In genomic region chr1:134381795-134382625, GRCm38 (mm10) we compare ENCODE assay signal across 8 mouse cellular contexts. TPM values are rescaled to one million over a fixed set of nuclear protein-coding genes. Genes with fewer than 3 reads are reported as not detected.
A peak's percentile ranks its signal among the peaks of the same experiment; 100 is the strongest.
DNase-seq lines count a peak whose midpoint lies in the region; ATAC-seq and TF ChIP-seq lines count a peak whose summit lies in the region.

No protein-coding gene starts in this region.

- H3K4me1 ChIP-seq in brown adipose tissue, adult 24 weeks (ENCODE audit: control insufficient read depth, insufficient read depth, insufficient read length, low read length): 0 out of 2 replicates have a peak, but pooled peaks cover 6% of the 10 kb centered on the region
- peaks cover 10% of the 10 kb centered on the region for H3K4me1 ChIP-seq in heart, embryonic 13.5 days
- H3K4me1 ChIP-seq in limb, embryonic 14.5 days (ENCODE audit: control insufficient read depth, insufficient read depth, low read length): no peaks in the 10 kb centered on the region; the same call in 1 of the 2 replicates

- H3K27me3 ChIP-seq in heart, embryonic 13.5 days (replicated peaks): no peaks in the 10 kb centered on the region
- no peaks in the 10 kb centered on the region for H3K27me3 ChIP-seq in limb, embryonic 14.5 days (ENCODE audit: control insufficient read depth, insufficient read depth, low read length)

- peak overlapping the region; percentile 73 for H3K9ac ChIP-seq in heart, embryonic 13.5 days
- peak overlapping the region; percentile 32 for H3K9ac ChIP-seq in limb, embryonic 14.5 days (ENCODE audit: low read depth, low read length, severe bottlenecking)

- WGBS in heart, embryonic 13.5 days: 4% methylated on average over 19 of the region's 19 CpGs
- 4% methylated on average over 19 of the region's 19 CpGs for WGBS in limb, embryonic 14.5 days

- peak; percentile 50 for DNase-seq in embryo, embryonic 10 days (ENCODE audit: low spot score)
- no peak for DNase-seq in embryo, embryonic 9.5 days (ENCODE audit: extremely low spot score)
- DNase-seq in limb, embryonic 14.5 days (ENCODE audit: low spot score): peak; percentile 12
- DNase-seq in neural tube, embryonic 10.5 days (ENCODE audit: extremely low spot score, low spot score): peak; percentile 31
- no peak for DNase-seq in thymus, postnatal 4 days
- no peak for DNase-seq in cerebellum, adult 8-10 months

- ATAC-seq in heart, embryonic 13.5 days (ENCODE audit: extremely low read depth, insufficient number of reproducible peaks, low FRiP score, low TSS enrichment): no peak
- no peak for ATAC-seq in limb, embryonic 14.5 days (ENCODE audit: low FRiP score, low read depth)

- H3K27ac ChIP-seq in brown adipose tissue, adult 24 weeks (replicated peaks; ENCODE audit: low read depth, low read length): peak overlapping the region; percentile 91
- no peak overlapping the region for H3K27ac ChIP-seq in heart, embryonic 13.5 days (replicated peaks)
- H3K27ac ChIP-seq in limb, embryonic 14.5 days (replicated peaks; ENCODE audit: low read depth, low read length): no peak overlapping the region

- H3K9me3 ChIP-seq in heart, embryonic 13.5 days: 0 out of 2 replicates have a peak, but pooled peaks cover 5% of the 10 kb centered on the region
- 0 out of 2 replicates have a peak, but pooled peaks cover 3% of the 10 kb centered on the region for H3K9me3 ChIP-seq in limb, embryonic 14.5 days (ENCODE audit: control insufficient read depth, low read length)

- H3K36me3 ChIP-seq in heart, embryonic 13.5 days: no peaks in the 10 kb centered on the region
- H3K36me3 ChIP-seq in limb, embryonic 14.5 days (ENCODE audit: control insufficient read depth, insufficient read depth, low read length): no peaks in the 10 kb centered on the region

- no peak for TF ChIP-seq POLR2A in limb, embryonic 14.5 days (IDR thresholded peaks at IDR 0.05; ENCODE audit: borderline replicate concordance, extremely low read depth, insufficient read depth, insufficient read length)

- peak overlapping the region; percentile 42 for H3K4me3 ChIP-seq in brown adipose tissue, adult 24 weeks (ENCODE audit: insufficient read depth, low read depth, low read length)
- H3K4me3 ChIP-seq in heart, embryonic 13.5 days: peak overlapping the region; percentile 47
- H3K4me3 ChIP-seq in limb, embryonic 14.5 days (replicated peaks; ENCODE audit: low read length): peak overlapping the region; percentile 26

- H3K4me2 ChIP-seq in heart, embryonic 13.5 days: peak overlapping the region; percentile 74
- H3K4me2 ChIP-seq in limb, embryonic 14.5 days (replicated peaks; ENCODE audit: low read depth, low read length, severe bottlenecking): peak overlapping the region; percentile 46

RNA-seq across cellular contexts. Expression of gene 4933406M09Rik, which starts 3.7 kb away (rescaled TPM):
- not detected in 2 replicates for polyA plus RNA-seq in brown adipose tissue, adult 24 weeks (2012; ENCODE audit: insufficient read depth, insufficient read length, missing spikeins)
- polyA plus RNA-seq in heart, embryonic 13.5 days (2015; fragmentation: Nextera tagmentation; extraction: Ambion mirVana): not detected in 2 replicates
- polyA plus RNA-seq in limb, embryonic 14.5 days (2012; rRNA removed): not detected in 2 replicates
- polyA plus RNA-seq in limb, embryonic 14.5 days (2014; fragmentation: Nextera tagmentation; extraction: Ambion mirVana): not detected in 2 replicates

RNA-seq across cellular contexts. Expression of gene Tmem183a, which starts 20.2 kb away (rescaled TPM):
- 20.2 and 20.8 TPM in 2 replicates for polyA plus RNA-seq in brown adipose tissue, adult 24 weeks (2012; ENCODE audit: insufficient read depth, insufficient read length, missing spikeins)
- 54.0 and 63.0 TPM in 2 replicates for polyA plus RNA-seq in heart, embryonic 13.5 days (2015; fragmentation: Nextera tagmentation; extraction: Ambion mirVana)
- 83.0 and 110 TPM in 2 replicates for polyA plus RNA-seq in limb, embryonic 14.5 days (2012; rRNA removed)
- polyA plus RNA-seq in limb, embryonic 14.5 days (2014; fragmentation: Nextera tagmentation; extraction: Ambion mirVana): 77.8 and 86.8 TPM in 2 replicates

RNA-seq across cellular contexts. Expression of gene Cyb5r1, which starts 23.3 kb away (rescaled TPM):
- 21.2 and 26.5 TPM in 2 replicates for polyA plus RNA-seq in brown adipose tissue, adult 24 weeks (2012; ENCODE audit: insufficient read depth, insufficient read length, missing spikeins)
- 37.8 and 44.7 TPM in 2 replicates for polyA plus RNA-seq in heart, embryonic 13.5 days (2015; fragmentation: Nextera tagmentation; extraction: Ambion mirVana)
- polyA plus RNA-seq in limb, embryonic 14.5 days (2012; rRNA removed): 43.0 and 46.0 TPM in 2 replicates
- 28.6 and 31.8 TPM in 2 replicates for polyA plus RNA-seq in limb, embryonic 14.5 days (2014; fragmentation: Nextera tagmentation; extraction: Ambion mirVana)

RNA-seq across cellular contexts. Expression of gene Adipor1, which starts 33.2 kb away (rescaled TPM):
- polyA plus RNA-seq in brown adipose tissue, adult 24 weeks (2012; ENCODE audit: insufficient read depth, insufficient read length, missing spikeins): 94.9 and 119 TPM in 2 replicates
- 133 and 134 TPM in 2 replicates for polyA plus RNA-seq in heart, embryonic 13.5 days (2015; fragmentation: Nextera tagmentation; extraction: Ambion mirVana)
- 74.9 and 82.9 TPM in 2 replicates for polyA plus RNA-seq in limb, embryonic 14.5 days (2012; rRNA removed)
- 92.1 and 97.6 TPM in 2 replicates for polyA plus RNA-seq in limb, embryonic 14.5 days (2014; fragmentation: Nextera tagmentation; extraction: Ambion mirVana)

RNA-seq across cellular contexts. Expression of gene Ppfia4, which starts 49.3 kb away (rescaled TPM):
- polyA plus RNA-seq in brown adipose tissue, adult 24 weeks (2012; ENCODE audit: insufficient read depth, insufficient read length, missing spikeins): 1.7 TPM in 1 of 2 replicates, not detected in the other
- polyA plus RNA-seq in heart, embryonic 13.5 days (2015; fragmentation: Nextera tagmentation; extraction: Ambion mirVana): 10.9 and 12.6 TPM in 2 replicates
- polyA plus RNA-seq in limb, embryonic 14.5 days (2012; rRNA removed): 32.3 and 38.9 TPM in 2 replicates
- 10.1 and 10.9 TPM in 2 replicates for polyA plus RNA-seq in limb, embryonic 14.5 days (2014; fragmentation: Nextera tagmentation; extraction: Ambion mirVana)

Comparison
In these comparisons a context has a peak if more than half of its experiments do, and no peak if none do; other contexts are left out.
1. DNase-seq: peak in embryo, embryonic 10 days (single experiment), limb, embryonic 14.5 days (single experiment) and neural tube, embryonic 10.5 days (single experiment); none in embryo, embryonic 9.5 days (single experiment), thymus, postnatal 4 days (single experiment) and cerebellum, adult 8-10 months (single experiment).
2. Peak in every context shown above with its lines, with median percentiles within 50 percentile points of each other: H3K4me3 ChIP-seq.